Mouse (Mus musculus) ES-E14 (cell line): ENCODE data around the gene Ldah. TPM values are rescaled to one million over a fixed set of nuclear protein-coding genes. Genes with fewer than 3 reads are reported as not detected.

Experiments
- DNase-seq: peaks from one replicate; pipeline ENCODE4 v3.0.0-alpha.2; 2013; ENCODE audit warnings: low read depth, low spot score
- H3K27ac ChIP-seq: 2 replicates; pipeline ENCODE4 v1.5.1; 2012; ENCODE audit warnings: low read depth, mild to moderate bottlenecking, low read length, moderate library complexity, mixed read lengths; ENCODE audit not compliant: poor library complexity, insufficient read depth, severe bottlenecking
- H3K36me3 ChIP-seq: 2 replicates; pipeline ENCODE4 v1.6.1; 2012; ENCODE audit warnings: mild to moderate bottlenecking, low read length, moderate library complexity, mixed read lengths; ENCODE audit not compliant: control insufficient read depth, poor library complexity, insufficient read depth, severe bottlenecking
- H3K4me1 ChIP-seq, 2 experiments: fragments of 150-350 bp in 1 of 2; sonication (generic) in 1 of 2; 2 replicates each; pipeline ENCODE4 v1.6.1; 2012; ENCODE audit warnings: low read length in 2 of 2, mild to moderate bottlenecking in 1 of 2, mixed read lengths in 1 of 2; ENCODE audit not compliant: control insufficient read depth in 2 of 2, insufficient read depth in 2 of 2, poor library complexity in 1 of 2
- H3K4me3 ChIP-seq, 2 experiments: fragments of 150-350 bp in 1 of 2; sonication (generic) in 1 of 2; 2 replicates each; pipeline ENCODE4 v1.5.1; 2012; ENCODE audit warnings: low read length in 2 of 2, low read depth in 1 of 2, mild to moderate bottlenecking in 1 of 2, mixed read lengths in 1 of 2; ENCODE audit not compliant: insufficient read depth in 1 of 2, poor library complexity in 1 of 2, severe bottlenecking in 1 of 2
- H3K9ac ChIP-seq: 2 replicates; pipeline ENCODE4 v1.6.1; 2012; ENCODE audit warnings: low read depth, mild to moderate bottlenecking, low read length, mixed read lengths; ENCODE audit not compliant: poor library complexity, insufficient read depth, severe bottlenecking
- H3K9me3 ChIP-seq: fragments of 150-350 bp; sonication (generic); 2 replicates; pipeline ENCODE4 v1.6.1; 2012; ENCODE audit warnings: low read depth, mild to moderate bottlenecking, low read length; ENCODE audit not compliant: control insufficient read depth, insufficient read depth
- CHD2 ChIP-seq: IDR thresholded peaks from 2 replicates; pipeline ENCODE4 v1.6.1; 2014; ENCODE audit warnings: mild to moderate bottlenecking, low read depth, low read length, inconsistent platforms
- HCFC1 ChIP-seq: IDR thresholded peaks from 2 replicates; pipeline ENCODE4 v1.6.1; 2012; ENCODE audit warnings: low read length, inconsistent platforms, borderline replicate concordance; ENCODE audit not compliant: insufficient read depth
- MAFK ChIP-seq: IDR thresholded peaks from 2 replicates; pipeline ENCODE4 v1.6.1; 2014; ENCODE audit warnings: mild to moderate bottlenecking, low read depth, low read length, inconsistent platforms; ENCODE audit not compliant: insufficient read depth
- ZC3H11A ChIP-seq: IDR thresholded peaks from 2 replicates; pipeline ENCODE4 v1.6.1; 2012; ENCODE audit warnings: low read depth, mild to moderate bottlenecking, inconsistent platforms, low read length, borderline replicate concordance
- ZNF384 ChIP-seq: IDR thresholded peaks from 2 replicates; pipeline ENCODE4 v1.6.1; 2012; ENCODE audit warnings: low read depth, low read length, inconsistent platforms
- in situ Hi-C, 2 experiments: fragments of 600-800 bp; cut with MboI; formaldehyde crosslinking; loops; one replicate each; pipeline ENCODE4 v1.15.1; 2025; ENCODE audit warnings: low sequenced_read_pairs in 2 of 2, inconsistent platforms in 1 of 2; ENCODE audit not compliant: unreplicated experiment in 2 of 2
- total RNA-seq: library from RNA; depleted of rRNA; stranded (reverse); fragments of 300-350 nt; gene quantifications from 2 replicates; pipeline ENCODE4 v1.2.3, GENCODE M21; 2012

Gene Ldah
- total RNA-seq, 1 experiment: 27.4 TPM

- Histone ChIP-seq H3K9ac (peak overlapping the region; percentile 12; the same call in 1 of the 2 replicates), H3K4me3 (peak overlapping the region; percentile 39 to 61), H3K36me3 (peaks cover 46% of the 10 kb centered on the region), H3K4me1 (peaks cover 0 to 13% of the 10 kb centered on the region in 2 experiments; a peak in 1 of 4 replicates), H3K27ac (no peak overlapping the region), H3K9me3 (no peaks in the 10 kb centered on the region)
- no peak for TF ChIP-seq HCFC1
- TF ChIP-seq ZC3H11A: peak; percentile 22; the same call in 1 of the 2 replicates
- DNase-seq: no peak
- in situ Hi-C loops: loop anchor here (5.0 to 10.0 kb wide), 2 partner anchors 182 to 195 kb away; partner anchors contain the start of gene Rhob (in 1 of the 2)
Measured at GRCm38 (mm10) chr12:8320084-8320713, 112.3 kb downstream of the Ldah start.

DNA sequence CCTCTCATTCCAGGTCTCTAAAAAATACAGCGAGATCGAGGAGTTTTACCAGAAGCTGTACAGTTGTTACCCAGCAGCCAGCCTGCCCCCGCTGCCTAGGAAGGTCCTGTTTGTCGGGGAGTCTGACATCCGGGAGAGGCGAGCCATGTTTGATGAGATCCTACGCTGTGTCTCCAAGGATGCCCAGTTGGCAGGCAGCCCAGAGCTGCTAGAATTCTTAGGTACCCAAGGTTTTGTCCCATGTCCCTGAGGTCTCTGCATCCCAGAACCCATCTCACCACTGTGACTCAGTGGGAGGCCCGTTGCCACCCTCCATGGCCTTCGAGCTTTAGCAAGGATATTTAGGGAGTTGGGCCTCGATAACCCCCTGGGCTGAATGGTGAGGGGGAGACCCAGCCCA lies 113.6 kb downstream of the Ldah start:
- H3K9me3 ChIP-seq: no peaks in the 10 kb centered on the region
- H3K27ac ChIP-seq: no peak overlapping the region
- H3K9ac ChIP-seq: no peak overlapping the region
- in situ Hi-C loops: loop anchor here (5.0 to 10.0 kb wide), 2 partner anchors 181 to 193 kb away; partner anchors contain the start of gene Rhob (in 1 of the 2)
- TF ChIP-seq MAFK: no peak
- TF ChIP-seq ZNF384: no peak
- no peak for TF ChIP-seq HCFC1
- no peak for TF ChIP-seq CHD2
- no peak for TF ChIP-seq ZC3H11A
- H3K36me3 ChIP-seq: peaks cover 47% of the 10 kb centered on the region
- peaks cover 0 to 17% of the 10 kb centered on the region in 2 experiments; a peak in 1 of 4 replicates for H3K4me1 ChIP-seq
- no peak overlapping the region for H3K4me3 ChIP-seq
- no peak for DNase-seq

DNA sequence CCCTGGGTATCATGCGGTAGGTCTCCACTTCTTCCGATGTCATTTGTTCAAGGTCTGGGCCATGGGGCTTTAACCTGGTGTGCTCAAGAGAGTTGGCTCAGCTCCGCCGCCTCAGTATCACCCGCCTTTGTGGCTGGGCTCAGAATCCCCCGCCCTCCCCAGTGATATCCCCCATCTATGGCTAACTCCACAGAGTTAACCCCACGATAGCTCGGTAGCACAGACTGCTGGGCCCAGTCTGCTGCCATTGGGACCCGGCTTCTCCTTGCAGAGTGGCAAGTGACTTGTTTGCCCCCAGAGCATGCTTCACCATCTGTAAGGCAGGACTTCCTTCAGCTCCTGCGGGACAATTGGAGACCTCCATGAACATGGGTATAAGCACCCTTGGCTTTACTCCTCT lies 116.2 kb downstream of the Ldah start:
- no peak for DNase-seq
- Histone ChIP-seq H3K4me3 (peak overlapping the region in 1 of 2 experiments; percentile 15; a peak in 1 of 4 replicates), H3K27ac (no peak overlapping the region), H3K9ac (no peak overlapping the region), H3K9me3 (no peaks in the 10 kb centered on the region), H3K4me1 (peaks cover 0 to 17% of the 10 kb centered on the region in 2 experiments; a peak in 1 of 4 replicates), H3K36me3 (peaks cover 38% of the 10 kb centered on the region)
- TF ChIP-seq CHD2 (no peak), ZC3H11A (no peak), MAFK (no peak), HCFC1 (no peak), ZNF384 (no peak)
- in situ Hi-C loops: loop anchor here (5.0 to 10.0 kb wide), 2 partner anchors 178 to 191 kb away; partner anchors contain the start of gene Rhob (in 1 of the 2)

- in situ Hi-C loops: loop anchor here in 1 of 2 experiments (10.0 kb wide), 1 partner anchor 189 kb away; no protein-coding TSS in a partner anchor
- no peak for TF ChIP-seq CHD2
- TF ChIP-seq MAFK: no peak
- TF ChIP-seq HCFC1: no peak
- TF ChIP-seq ZNF384: no peak
- TF ChIP-seq ZC3H11A: no peak
- Histone ChIP-seq H3K9ac (no peak overlapping the region; the same call in 1 of the 2 replicates), H3K9me3 (no peaks in the 10 kb centered on the region), H3K4me1 (peaks cover 0 to 11% of the 10 kb centered on the region in 2 experiments; a peak in 1 of 4 replicates), H3K27ac (no peak overlapping the region), H3K36me3 (peaks cover 42% of the 10 kb centered on the region), H3K4me3 (no peak overlapping the region; a peak in 1 of 4 replicates)
- DNase-seq: no peak
Measured at GRCm38 (mm10) chr12:8325245-8325942, 117.5 kb downstream of the Ldah start.
